Mouse (Mus musculus) kidney, adult 2 months (tissue): ENCODE results near the gene Adcyap1r1. TPM values are rescaled to one million over a fixed set of nuclear protein-coding genes. Genes with fewer than 3 reads are reported as not detected.

Source experiments
- DNase-seq: peaks from one replicate; pipeline ENCODE4 v3.0.0; 2021
- H3K27ac ChIP-seq: fragments of 200-500 bp; 2 replicates; pipeline ENCODE4 v1.5.1; 2012; ENCODE audit warnings: low read depth, low read length, control low read depth, inconsistent platforms; ENCODE audit not compliant: insufficient read depth
- H3K27me3 ChIP-seq: fragments of 200-500 bp; replicated peaks from 2 replicates; pipeline ENCODE4 v1.6.1; 2012; ENCODE audit warnings: mild to moderate bottlenecking, moderate library complexity, low read length, inconsistent platforms; ENCODE audit not compliant: control insufficient read depth, insufficient read depth
- H3K36me3 ChIP-seq: fragments of 200-500 bp; 2 replicates; pipeline ENCODE4 v1.6.1; 2012; ENCODE audit warnings: mild to moderate bottlenecking, moderate library complexity, low read length, inconsistent platforms; ENCODE audit not compliant: control insufficient read depth, insufficient read depth
- H3K4me1 ChIP-seq: fragments of 200-500 bp; 2 replicates; pipeline ENCODE4 v1.6.1; 2011; ENCODE audit warnings: low read length; ENCODE audit not compliant: control insufficient read depth, insufficient read depth
- H3K4me3 ChIP-seq: fragments of 200-500 bp; 2 replicates; pipeline ENCODE4 v1.5.1; 2011; ENCODE audit warnings: mild to moderate bottlenecking, low read depth, low read length, control low read depth; ENCODE audit not compliant: insufficient read depth
- CTCF ChIP-seq: fragments of 200-500 bp; conservative IDR thresholded peaks from 2 replicates; pipeline ENCODE4 v1.5.1; 2011; ENCODE audit warnings: low read depth, mild to moderate bottlenecking, control low read depth, low read length, moderate library complexity, mixed read lengths; ENCODE audit not compliant: insufficient read depth, insufficient read length
- POLR2A ChIP-seq: fragments of 200-500 bp; IDR thresholded peaks from one replicate; pipeline ENCODE4 v1.6.1; 2011; ENCODE audit warnings: low read depth, low read length, control low read depth
- WGBS: fragments of 180-500 bp; shearing (Covaris S2); methylation state at CpG from one replicate; pipeline ENCODE4 v1.1.7; 2018; 5-methylcytosine and 5-hydroxymethylcytosine counted together
- polyA plus RNA-seq: library from polyadenylated mRNA; depleted of rRNA; stranded (reverse); fragments of >200 nt; gene quantifications from 2 replicates; pipeline ENCODE4 v1.2.3, GENCODE M21; 2012

The Adcyap1r1 gene
- polyA plus RNA-seq, 1 experiment: 2.2 TPM

GRCm38 (mm10) chr6:55452381-55452780 is 603 bp downstream of the Adcyap1r1 start:
- no peaks in the 10 kb centered on the region for H3K27me3 ChIP-seq
- TF ChIP-seq CTCF (no peak), POLR2A (no peak)
- DNase-seq: no peak
- H3K36me3 ChIP-seq: no peaks in the 10 kb centered on the region
- H3K4me1 ChIP-seq: no peaks in the 10 kb centered on the region
- WGBS: 3% methylated on average over 24 of the region's 24 CpGs
- peak overlapping the region; percentile 37; the same call in 1 of the 2 replicates for H3K4me3 ChIP-seq
- H3K27ac ChIP-seq: no peak overlapping the region

GRCm38 (mm10) chr6:55453548-55453947 is 1.8 kb downstream of the Adcyap1r1 start:
- TF ChIP-seq POLR2A (no peak), CTCF (no peak)
- no peaks in the 10 kb centered on the region for H3K27me3 ChIP-seq
- DNase-seq: peak; percentile 7
- 13% methylated on average over 1 of the region's 1 CpGs for WGBS
- no peak overlapping the region for H3K4me3 ChIP-seq
- H3K4me1 ChIP-seq: no peaks in the 10 kb centered on the region
- H3K27ac ChIP-seq: no peak overlapping the region
- no peaks in the 10 kb centered on the region for H3K36me3 ChIP-seq

GRCm38 (mm10) chr6:55455641-55456040 is 3.9 kb downstream of the Adcyap1r1 start:
- 79% methylated on average over 5 of the region's 5 CpGs for WGBS
- Histone ChIP-seq H3K36me3 (no peaks in the 10 kb centered on the region), H3K27ac (no peak overlapping the region), H3K27me3 (no peaks in the 10 kb centered on the region), H3K4me3 (no peak overlapping the region), H3K4me1 (no peaks in the 10 kb centered on the region)
- DNase-seq: no peak
- TF ChIP-seq CTCF (no peak), POLR2A (no peak)

GRCm38 (mm10) chr6:55457727-55458126 is 5.9 kb downstream of the Adcyap1r1 start:
- Histone ChIP-seq H3K27me3 (no peaks in the 10 kb centered on the region), H3K4me1 (no peaks in the 10 kb centered on the region), H3K4me3 (no peak overlapping the region), H3K27ac (no peak overlapping the region), H3K36me3 (no peaks in the 10 kb centered on the region)
- 61% methylated on average over 7 of the region's 7 CpGs for WGBS
- TF ChIP-seq CTCF (no peak), POLR2A (no peak)
- no peak for DNase-seq

- TF ChIP-seq CTCF (no peak), POLR2A (no peak)
- no peak for DNase-seq
- no peak overlapping the region for H3K4me3 ChIP-seq
- H3K36me3 ChIP-seq: no peaks in the 10 kb centered on the region
- H3K27me3 ChIP-seq: no peaks in the 10 kb centered on the region
- 41% methylated on average over 1 of the region's 1 CpGs for WGBS
- no peaks in the 10 kb centered on the region for H3K4me1 ChIP-seq
- no peak overlapping the region for H3K27ac ChIP-seq
Measured at GRCm38 (mm10) chr6:55458156-55458555, 6.4 kb downstream of the Adcyap1r1 start.

GRCm38 (mm10) chr6:55459545-55460397 is 8.0 kb downstream of the Adcyap1r1 start:
- no peak for DNase-seq
- H3K36me3 ChIP-seq: no peaks in the 10 kb centered on the region
- H3K4me1 ChIP-seq: no peaks in the 10 kb centered on the region
- TF ChIP-seq POLR2A (no peak), CTCF (no peak)
- no peaks in the 10 kb centered on the region for H3K27me3 ChIP-seq
- H3K4me3 ChIP-seq: no peak overlapping the region
- no peak overlapping the region for H3K27ac ChIP-seq
- 81% methylated on average over 20 of the region's 20 CpGs for WGBS

GRCm38 (mm10) chr6:55461141-55461540 is 9.4 kb downstream of the Adcyap1r1 start:
- Histone ChIP-seq H3K27ac (no peak overlapping the region), H3K4me1 (no peaks in the 10 kb centered on the region), H3K36me3 (no peaks in the 10 kb centered on the region), H3K27me3 (no peaks in the 10 kb centered on the region), H3K4me3 (no peak overlapping the region)
- DNase-seq: peak; percentile 10
- WGBS: 68% methylated on average over 5 of the region's 5 CpGs
- no peak for TF ChIP-seq POLR2A
- peak; percentile 38 for TF ChIP-seq CTCF
